Mouse (Mus musculus): ENCODE results near the gene Gpt2. TPM values are rescaled to one million over a fixed set of nuclear protein-coding genes. Genes with fewer than 3 reads are reported as not detected.

Gene Gpt2
- total RNA-seq (2023) = 0.80 TPM

GRCm38 (mm10) chr8:85492125-85492875 is at the start of gene Gpt2:
Gene Gpt2 (plus strand): TSS chr8:85492576.

DNA sequence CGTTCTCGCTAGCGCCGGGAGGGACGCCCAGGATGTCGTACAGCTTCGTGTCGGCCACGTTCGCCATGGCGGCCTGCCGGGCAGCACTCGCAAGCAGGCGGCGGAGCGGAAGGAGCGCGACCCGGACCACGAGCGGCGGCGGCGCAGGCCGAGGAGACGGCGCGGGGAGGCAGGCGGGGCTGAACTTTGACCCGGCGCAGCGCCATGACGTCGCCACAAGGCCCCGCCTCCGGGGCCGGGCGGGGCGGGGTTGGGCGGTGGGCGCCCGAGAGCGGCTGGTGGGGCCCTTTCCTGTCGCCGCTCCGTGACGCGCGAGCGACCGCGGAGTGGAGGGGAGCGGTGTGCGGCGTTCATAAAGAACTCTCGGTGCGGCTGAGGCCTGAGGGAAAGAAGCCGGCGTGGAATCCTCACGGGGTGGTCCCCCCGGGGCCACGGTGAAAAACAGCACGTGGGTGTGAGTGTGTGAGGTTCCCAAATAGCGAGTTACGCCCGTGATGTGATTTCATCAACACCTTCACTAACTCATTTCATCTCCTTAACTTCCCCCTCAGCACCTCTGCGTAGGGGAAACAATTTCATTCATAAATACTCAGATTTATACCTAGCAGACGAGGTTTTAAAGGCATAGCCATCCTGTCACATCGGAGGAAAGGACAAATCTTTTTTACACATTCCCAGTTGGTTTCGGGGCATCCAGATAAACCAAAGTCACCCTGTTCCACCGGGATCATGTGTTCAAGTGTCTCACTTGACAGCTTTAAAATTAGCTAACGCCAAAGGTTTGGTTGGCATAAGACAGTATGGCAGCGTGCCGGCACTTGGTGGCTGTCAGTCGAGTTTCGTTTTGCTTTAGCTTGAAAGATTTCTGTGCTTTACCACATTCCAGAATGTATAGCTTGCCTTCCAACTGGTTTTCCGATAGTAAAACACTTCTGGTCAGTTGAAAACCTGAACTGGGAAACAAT is 63.1 kb downstream of the Gpt2 start, which contains the start of gene Dnaja2:
Dnaja2 (minus strand) TSS at position 164 of the 965 bp plus-strand sequence.

Other genes starting within 250 kb of the Gpt2 start
- gene Orc6, start 192.9 kb upstream of the Gpt2 start, total RNA-seq (2023) = 39.8 TPM
- gene Vps35, start 192.8 kb upstream of the Gpt2 start, total RNA-seq (2023) = 57.4 TPM
- not detected for gene Mylk3, start 106.2 kb upstream of the Gpt2 start, total RNA-seq (2023)
- 20.7 TPM for gene 4921524J17Rik, start 59.7 kb upstream of the Gpt2 start, total RNA-seq (2023)
- gene Dnaja2, start 62.8 kb downstream of the Gpt2 start, total RNA-seq (2023) = 141 TPM
- 3.8 TPM for gene Neto2, start 208.3 kb downstream of the Gpt2 start, total RNA-seq (2023)